Mouse (Mus musculus): ENCODE results near the gene Tspo2.

- TF ChIP-seq CTCF (IDR thresholded peaks at IDR 0.05): no peak
- TF ChIP-seq EP300 (IDR thresholded peaks at IDR 0.05): no peak
These were observed 40.1 kb downstream of the Tspo2 start for GRCm38 (mm10) chr17:48411241-48411640.

Data from lung, postnatal 0 days (tissue).